ENCODE assay signal across 29 mouse cellular contexts in genomic region chr4:120859865-120860264, GRCm38 (mm10). TPM values are rescaled to one million over a fixed set of nuclear protein-coding genes. Genes with fewer than 3 reads are reported as not detected.
DNase-seq lines count a peak whose midpoint lies in the region; ATAC-seq lines count a peak whose summit lies in the region.
"Had no signal": no experiment of that assay in that cellular context is flagged by ENCODE, and none has a peak within 500 bp of the region (broad histone marks: within the 10 kb centered on the region; RNA-seq: fewer than 3 reads in every experiment).

No protein-coding gene starts in this region.

- DNase-seq in heart, embryonic 10.5 days (ENCODE audit: low spot score), result peak; percentile 89
- no peak for DNase-seq in heart, postnatal 25 days (ENCODE audit: low spot score)
- DNase-seq in left cerebral cortex, adult 18-20 months (ENCODE audit: low spot score in 2 of 2), result peak; percentile 68 to 77
- no peak for DNase-seq in left cerebral cortex, adult 11 months (ENCODE audit: low spot score)
- DNase-seq in right cerebral cortex, postnatal 25 days, result peak; percentile 70
- no peak for DNase-seq in right cerebral cortex, postnatal 4 days
- DNase-seq: adrenal gland, postnatal 36 days; B cell, adult 2 months; cerebellum, adult 11-12 months; cerebellum, postnatal 14 days; forebrain, postnatal 0 days; gastrocnemius, postnatal 14 days; heart, adult 18-20 months; kidney, adult 9 months; kidney, postnatal 14 days; liver, postnatal 0 days; thymus, postnatal 36 days had no signal

- H3K4me1 ChIP-seq in heart, embryonic 10.5 days, result peaks cover 60% of the 10 kb centered on the region
- no peaks in the 10 kb centered on the region for H3K4me1 ChIP-seq in intestine, embryonic 16.5 days (ENCODE audit: control insufficient read depth, insufficient read depth, low read length)
- H3K4me1 ChIP-seq: intestine, embryonic 15.5 days had no signal

- intact Hi-C loops in heart, postnatal 25 days (cut with DNase I), result no loop called here

- H3K4me2 ChIP-seq in intestine, embryonic 16.5 days (ENCODE audit: low read depth, low read length), result no peak overlapping the region
- H3K4me2 ChIP-seq: embryonic facial prominence, embryonic 12.5 days; intestine, embryonic 15.5 days; limb, embryonic 12.5 days; liver, embryonic 11.5 days; midbrain, embryonic 15.5 days had no signal

- no peaks in the 10 kb centered on the region for H3K9me3 ChIP-seq in heart, embryonic 10.5 days
- no peaks in the 10 kb centered on the region for H3K9me3 ChIP-seq in intestine, embryonic 16.5 days (ENCODE audit: control insufficient read depth, low read length)
- H3K9me3 ChIP-seq: embryonic facial prominence, embryonic 12.5 days; intestine, embryonic 15.5 days; limb, embryonic 12.5 days; midbrain, embryonic 15.5 days had no signal

- H3K36me3 ChIP-seq in heart, embryonic 10.5 days, result no peaks in the 10 kb centered on the region
- no peaks in the 10 kb centered on the region for H3K36me3 ChIP-seq in intestine, embryonic 16.5 days (ENCODE audit: control insufficient read depth, insufficient read depth, low read length)
- H3K36me3 ChIP-seq: embryonic facial prominence, embryonic 12.5 days; G1E; intestine, embryonic 15.5 days; limb, embryonic 12.5 days; midbrain, embryonic 15.5 days had no signal

- peaks cover 36% of the 10 kb centered on the region for H3K27me3 ChIP-seq in heart, embryonic 10.5 days (ENCODE audit: insufficient read depth, poor library complexity, severe bottlenecking)
- H3K27me3 ChIP-seq in intestine, embryonic 16.5 days (replicated peaks; ENCODE audit: control insufficient read depth, insufficient read depth, low read length), result peaks cover 14% of the 10 kb centered on the region
- H3K27me3 ChIP-seq: midbrain, embryonic 15.5 days had no signal

- no peak for ATAC-seq in intestine, embryonic 16.5 days
- ATAC-seq: forebrain, postnatal 0 days; hindbrain, embryonic 16.5 days; intestine, embryonic 15.5 days; liver, postnatal 0 days; lung, postnatal 0 days; midbrain, embryonic 15.5 days; Patski had no signal

- H3K27ac ChIP-seq in heart, embryonic 10.5 days, result peak overlapping the region; percentile 29; the same call in 1 of the 2 replicates
- no peak overlapping the region for H3K27ac ChIP-seq in intestine, embryonic 16.5 days (ENCODE audit: low read length)
- H3K27ac ChIP-seq: embryonic facial prominence, embryonic 12.5 days; intestine, embryonic 15.5 days; layer of hippocampus, adult 2 months; limb, embryonic 12.5 days; macrophage; midbrain, embryonic 15.5 days had no signal

- H3K4me3 ChIP-seq in heart, embryonic 10.5 days, result peak overlapping the region; percentile 29; the same call in 1 of the 2 replicates
- no peak overlapping the region for H3K4me3 ChIP-seq in intestine, embryonic 16.5 days (ENCODE audit: low read length)
- H3K4me3 ChIP-seq: embryonic facial prominence, embryonic 12.5 days; intestine, embryonic 15.5 days; layer of hippocampus, adult 2 months; limb, embryonic 12.5 days; midbrain, embryonic 15.5 days had no signal

- 18% methylated on average over 7 of the region's 7 CpGs for WGBS in heart, embryonic 10.5 days
- WGBS in intestine, embryonic 16.5 days, result 63% methylated on average over 7 of the region's 7 CpGs

- H3K9ac ChIP-seq in intestine, embryonic 16.5 days (ENCODE audit: low read depth, low read length), result no peak overlapping the region
- H3K9ac ChIP-seq: embryonic facial prominence, embryonic 12.5 days; forebrain, postnatal 0 days; intestine, embryonic 15.5 days; limb, embryonic 12.5 days; liver, postnatal 0 days; midbrain, embryonic 15.5 days had no signal

RNA-seq across cellular contexts. Expression of gene Rims3, which starts 5.2 kb away (rescaled TPM):
- 1.8 and 3.4 TPM in 2 replicates for polyA plus RNA-seq in heart, embryonic 10.5 days (2016; fragmentation: Nextera tagmentation; extraction: Ambion mirVana)
- under 1 TPM in 1 of 2 experiments, not detected in 1; 0.05 TPM for total RNA-seq in heart, postnatal 25 days (2021)
- 100 to 1,000 TPM; 194 to 217 TPM for total RNA-seq in left cerebral cortex, adult 18-20 months (2021)
- 0.82 and 0.88 TPM in 2 replicates for polyA plus RNA-seq in intestine, embryonic 16.5 days (2015; fragmentation: Nextera tagmentation; extraction: Ambion mirVana)
- polyA plus RNA-seq: G1E, Patski had no signal

RNA-seq across cellular contexts. Expression of gene Nfyc, which starts 28.5 kb away (rescaled TPM):
- polyA plus RNA-seq in heart, embryonic 10.5 days (2016; fragmentation: Nextera tagmentation; extraction: Ambion mirVana), result 111 and 117 TPM in 2 replicates
- total RNA-seq in heart, postnatal 25 days (2021), result 10 to 100 TPM; 58.6 to 62.3 TPM
- total RNA-seq in left cerebral cortex, adult 18-20 months (2021), result 10 to 100 TPM; 45.1 to 49.4 TPM
- 82.0 and 85.8 TPM in 2 replicates for polyA plus RNA-seq in intestine, embryonic 16.5 days (2015; fragmentation: Nextera tagmentation; extraction: Ambion mirVana)

Comparison
In these comparisons a context has a peak if more than half of its experiments do, and no peak if none do; other contexts are left out.
1. DNase-seq: peak in heart, embryonic 10.5 days (single experiment), left cerebral cortex, adult 18-20 months (2 of 2) and right cerebral cortex, postnatal 25 days (single experiment); none in heart, postnatal 25 days (single experiment), left cerebral cortex, adult 11 months (single experiment) and right cerebral cortex, postnatal 4 days (single experiment).
2. RNA of gene Rims3, which starts 5.2 kb away (total RNA-seq): 194 to 217 TPM in left cerebral cortex, adult 18-20 months; 0.05 TPM in heart, postnatal 25 days; every median in the first group is over 100 times any median in the second.